10 mouse cellular contexts compared by ENCODE assay signal in the genomic region with DNA sequence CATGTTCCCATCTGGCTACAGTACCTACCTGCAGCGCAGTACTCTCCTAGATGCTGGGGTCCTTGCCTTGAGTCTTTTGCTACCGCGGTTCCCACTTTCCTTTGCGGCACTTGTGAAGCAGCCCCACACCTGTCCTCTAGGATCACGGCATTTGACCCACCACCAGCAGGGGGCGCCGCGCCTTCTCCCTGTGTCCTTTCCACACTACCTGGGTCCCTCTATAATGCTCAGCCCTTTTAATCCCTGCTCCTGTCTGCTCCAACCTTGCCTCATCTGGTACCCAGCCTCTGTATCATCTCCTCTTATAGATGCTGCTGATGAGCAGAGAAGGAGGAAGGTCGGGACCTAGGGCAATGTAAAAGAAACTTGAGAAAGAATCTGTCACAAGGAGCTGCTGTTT. TPM values are rescaled to one million over a fixed set of nuclear protein-coding genes. Genes with fewer than 3 reads are reported as not detected.
DNase-seq lines count a peak whose midpoint lies in the region; ATAC-seq lines count a peak whose summit lies in the region.
"Had no signal": no experiment of that assay in that cellular context is flagged by ENCODE, and none has a peak within 500 bp of the region (broad histone marks: within the 10 kb centered on the region; RNA-seq: fewer than 3 reads in every experiment).

No protein-coding gene starts in this region.

- no peak overlapping the region for H3K9ac ChIP-seq in embryonic facial prominence, embryonic 11.5 days (replicated peaks; ENCODE audit: low read length)
- H3K9ac ChIP-seq in kidney, embryonic 15.5 days: no peak overlapping the region
- H3K9ac ChIP-seq: embryonic facial prominence, embryonic 13.5 days; midbrain, embryonic 12.5 days had no signal

- no peaks in the 10 kb centered on the region for H3K9me3 ChIP-seq in embryonic facial prominence, embryonic 11.5 days (replicated peaks; ENCODE audit: control insufficient read depth, low read length)
- no peaks in the 10 kb centered on the region for H3K9me3 ChIP-seq in kidney, embryonic 15.5 days (replicated peaks)
- H3K9me3 ChIP-seq: embryonic facial prominence, embryonic 13.5 days; midbrain, embryonic 12.5 days had no signal

- WGBS in embryonic facial prominence, embryonic 11.5 days: 18% methylated on average over 9 of the region's 9 CpGs
- 25% methylated on average over 9 of the region's 9 CpGs for WGBS in kidney, embryonic 15.5 days

- no peak for ATAC-seq in embryonic facial prominence, embryonic 11.5 days (replicated peaks; ENCODE audit: insufficient number of reproducible peaks, low FRiP score, low TSS enrichment, low read depth)
- 0 out of 2 replicates have a peak, but pooled peaks have one; percentile 36 for ATAC-seq in kidney, embryonic 15.5 days (replicated peaks; ENCODE audit: low FRiP score)
- no peak for ATAC-seq in monocyte, adult 5-6 weeks (replicated peaks; ENCODE audit: insufficient number of reproducible peaks, low FRiP score, low TSS enrichment, poor library complexity, severe bottlenecking)

- H3K4me2 ChIP-seq in embryonic facial prominence, embryonic 11.5 days (ENCODE audit: low read depth, low read length): no peak overlapping the region
- H3K4me2 ChIP-seq in kidney, embryonic 15.5 days: no peak overlapping the region
- H3K4me2 ChIP-seq: embryonic facial prominence, embryonic 13.5 days; midbrain, embryonic 12.5 days had no signal

- no peaks in the 10 kb centered on the region for H3K27me3 ChIP-seq in embryonic facial prominence, embryonic 11.5 days (ENCODE audit: control insufficient read depth, insufficient read depth, low read length)
- no peaks in the 10 kb centered on the region for H3K27me3 ChIP-seq in kidney, embryonic 15.5 days
- H3K27me3 ChIP-seq: embryonic facial prominence, embryonic 13.5 days had no signal

- DNase-seq in layer of hippocampus, adult 11-12 months (ENCODE audit: low spot score): peak; percentile 52
- no peak for DNase-seq in layer of hippocampus, adult 9-11 months
- peak; percentile 77 for DNase-seq in adrenal gland, postnatal 10 days
- DNase-seq in embryonic facial prominence, embryonic 11.5 days (ENCODE audit: low spot score): peak; percentile 56
- DNase-seq in lung, adult 18-20 months: peak; percentile 43 to 50
- DNase-seq in right cerebral cortex, postnatal 14 days: peak; percentile 59

- H3K4me3 ChIP-seq in embryonic facial prominence, embryonic 11.5 days (ENCODE audit: low read depth, low read length): no peak overlapping the region
- H3K4me3 ChIP-seq in kidney, embryonic 15.5 days (replicated peaks): no peak overlapping the region
- H3K4me3 ChIP-seq: embryonic facial prominence, embryonic 13.5 days; midbrain, embryonic 12.5 days had no signal

- no peak overlapping the region for H3K27ac ChIP-seq in embryonic facial prominence, embryonic 11.5 days (replicated peaks; ENCODE audit: low read depth, low read length)
- H3K27ac ChIP-seq in kidney, embryonic 15.5 days: no peak overlapping the region
- H3K27ac ChIP-seq: embryonic facial prominence, embryonic 13.5 days; midbrain, embryonic 12.5 days had no signal

- no peaks in the 10 kb centered on the region; the same call in 1 of the 2 replicates for H3K36me3 ChIP-seq in embryonic facial prominence, embryonic 11.5 days (replicated peaks; ENCODE audit: control insufficient read depth, insufficient read depth, low read depth, low read length)
- H3K36me3 ChIP-seq in kidney, embryonic 15.5 days: no peaks in the 10 kb centered on the region
- H3K36me3 ChIP-seq: embryonic facial prominence, embryonic 13.5 days; midbrain, embryonic 12.5 days had no signal

- H3K4me1 ChIP-seq in embryonic facial prominence, embryonic 11.5 days (ENCODE audit: control insufficient read depth, insufficient read depth, low read length): no peaks in the 10 kb centered on the region
- no peaks in the 10 kb centered on the region for H3K4me1 ChIP-seq in kidney, embryonic 15.5 days

RNA-seq across cellular contexts. Expression of a gene that starts 53.9 kb away (rescaled TPM):
- total RNA-seq in adrenal gland, postnatal 10 days (2021): 1 to 10 TPM; 6.8 to 8.9 TPM
- 27.3 and 28.0 TPM in 2 replicates for polyA plus RNA-seq in embryonic facial prominence, embryonic 11.5 days (2014; fragmentation: Nextera tagmentation; extraction: Ambion mirVana)
- 14.2 and 19.0 TPM in 2 replicates for polyA plus RNA-seq in kidney, embryonic 15.5 days (2015; fragmentation: Nextera tagmentation; extraction: Ambion mirVana)
- 0.19 TPM in 1 of 3 replicates, not detected in the others for total RNA-seq in monocyte, adult 5-6 weeks (2017)
